Mouse (Mus musculus) testis, adult 2 months (tissue): ENCODE results near the gene Col4a3bp.

Source experiments
- CTCF ChIP-seq: fragments of 200-500 bp; IDR thresholded peaks from 2 replicates; pipeline ENCODE4 v1.5.1; 2012; ENCODE audit warnings: low read depth, mild to moderate bottlenecking, inconsistent platforms, low read length, moderate library complexity; ENCODE audit not compliant: control insufficient read depth, insufficient read depth, insufficient replicate concordance
- POLR2A ChIP-seq: fragments of 200-500 bp; IDR thresholded peaks from 2 replicates; pipeline ENCODE4 v1.6.1; 2012; ENCODE audit warnings: low read depth, mild to moderate bottlenecking, inconsistent platforms, low read length, moderate library complexity; ENCODE audit not compliant: control insufficient read depth

DNA sequence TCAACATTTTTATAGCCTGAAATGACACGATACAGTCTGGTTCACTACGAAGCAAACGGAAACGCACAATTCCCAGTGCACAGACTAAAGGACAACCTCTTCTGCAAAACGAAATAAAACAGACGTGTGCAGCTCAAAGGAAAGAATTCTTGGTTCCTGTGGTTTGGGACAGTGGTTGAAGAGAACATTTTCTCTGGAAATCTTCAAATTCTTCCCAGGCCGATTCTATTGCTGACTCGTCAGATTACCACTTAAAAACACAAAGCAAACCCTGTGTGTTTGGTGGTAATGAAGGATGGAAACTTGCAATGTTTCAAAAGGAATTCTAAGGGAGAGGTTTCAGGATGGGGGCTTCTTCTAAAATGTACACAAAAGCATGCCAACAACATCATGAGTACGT, 12.4 kb upstream of the Col4a3bp start:
- TF ChIP-seq CTCF (no peak), POLR2A (no peak)
